Mouse (Mus musculus) T-helper 17 cell (primary cell): ENCODE results near the gene Lsr.
"Not testable (repeated sequence)": the region's sequence is repeated elsewhere in the genome, so short reads cannot be mapped to it uniquely, and the experiment has no call there.

Experiments used
- in situ Hi-C, 2 experiments: fragments of 300-600 bp; cut with MboI, MseI; formaldehyde crosslinking; loops; 1 replicate in 1 of 2; 2 replicates in 1 of 2; pipeline ENCODE4 v1.15.1; 2025; ENCODE audit warnings: high pct_unique_total_duplicates in 2 of 2

The Lsr gene

DNA sequence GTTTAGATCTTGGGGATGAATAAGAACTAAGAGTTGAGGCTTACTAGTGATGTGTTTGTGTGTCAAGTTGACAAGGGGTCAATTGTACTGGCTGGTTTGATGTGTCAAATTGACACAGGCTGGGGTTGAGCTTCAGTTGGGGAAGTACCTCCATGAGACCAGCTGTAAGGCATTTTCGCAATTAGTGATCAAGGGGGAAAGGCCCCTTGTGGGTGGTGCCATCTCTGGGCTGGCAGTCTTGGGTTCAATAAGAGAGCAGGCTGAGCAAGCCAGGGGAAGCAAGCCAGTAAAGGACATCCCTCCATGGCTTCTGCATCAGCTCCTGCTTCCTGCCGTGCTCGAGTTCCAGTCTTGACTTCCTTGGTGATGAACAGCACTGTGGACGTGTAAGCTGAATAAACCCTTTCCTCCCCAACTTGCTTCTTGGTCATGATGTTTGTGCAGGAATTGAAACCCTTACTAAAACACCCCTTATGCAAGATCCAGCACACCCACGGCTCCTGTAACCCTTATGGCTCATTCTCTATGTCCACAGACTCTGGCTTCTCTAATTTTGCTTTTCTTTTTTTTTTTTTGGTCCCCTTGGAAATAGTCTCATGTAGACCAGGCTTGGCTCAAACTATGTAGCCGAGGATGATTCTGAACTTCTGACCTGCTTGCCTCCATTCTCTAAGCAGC is 37.7 kb downstream of the Lsr start:
- in situ Hi-C loops = not testable (repeated sequence)

DNA sequence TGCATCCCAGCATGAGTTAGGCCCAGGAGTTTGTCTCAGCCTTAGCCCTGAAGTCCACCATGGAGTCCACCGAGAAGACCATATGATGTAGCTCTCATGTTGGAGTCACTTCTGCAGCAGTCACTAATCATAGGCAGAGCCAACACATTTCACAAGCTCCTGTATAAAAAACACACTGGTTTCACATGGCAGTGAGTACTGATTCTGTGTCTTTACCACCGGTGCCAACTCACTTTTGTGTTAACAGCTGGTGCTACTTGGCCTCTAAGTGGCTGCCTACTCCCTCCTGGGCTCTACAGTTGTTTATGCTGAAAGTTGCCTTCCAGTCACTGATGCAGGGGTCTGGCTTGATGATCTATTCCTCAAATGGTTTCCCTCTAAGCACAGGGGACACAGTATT is 48.7 kb downstream of the Lsr start, which contains the start of gene Hamp2:
Gene Hamp2 (minus strand): TSS at position 101 of the 400 bp plus-strand sequence.
- in situ Hi-C loops = not testable (repeated sequence)

DNA sequence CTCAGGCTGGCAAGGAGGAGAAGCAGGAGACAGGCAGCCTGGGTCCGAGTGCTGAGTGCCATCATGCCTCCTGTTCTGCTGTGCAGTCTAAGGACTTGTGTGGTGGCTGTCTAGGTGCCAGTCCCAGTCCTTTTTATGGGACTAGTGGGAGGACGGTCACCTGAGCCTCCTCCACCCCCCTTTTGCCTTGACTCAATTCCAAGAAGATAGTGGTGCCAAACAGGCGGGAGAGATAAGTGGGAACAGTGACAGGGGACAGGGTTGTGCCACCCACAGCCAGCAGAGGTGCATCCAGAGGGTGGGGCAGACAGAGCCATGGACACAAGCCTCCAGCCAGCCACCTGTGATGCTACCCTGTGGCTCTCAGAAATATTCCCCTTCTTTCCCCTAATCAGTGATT is 49.2 kb downstream of the Lsr start:
- in situ Hi-C loops = no loop called here

DNA sequence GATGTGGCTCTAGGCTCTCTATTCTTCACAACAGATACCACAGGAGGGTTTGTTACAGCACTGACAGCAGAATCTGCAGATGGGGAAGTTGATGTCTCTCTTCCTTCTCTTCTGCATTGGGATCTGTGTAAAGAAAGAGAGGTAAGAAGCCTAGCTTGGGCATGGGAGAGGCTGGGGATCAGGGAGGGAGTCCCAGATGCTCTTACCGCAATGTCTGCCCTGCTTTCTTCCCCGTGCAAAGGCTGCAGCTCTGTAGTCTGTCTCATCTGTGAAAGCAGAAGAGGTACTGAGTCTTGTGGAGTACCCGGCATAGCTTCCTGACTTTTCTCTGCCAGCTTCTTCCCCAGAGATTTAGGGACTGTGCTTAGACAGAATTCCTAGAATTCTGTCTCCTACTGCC is 50.8 kb downstream of the Lsr start:
- in situ Hi-C loops = not testable (repeated sequence)

DNA sequence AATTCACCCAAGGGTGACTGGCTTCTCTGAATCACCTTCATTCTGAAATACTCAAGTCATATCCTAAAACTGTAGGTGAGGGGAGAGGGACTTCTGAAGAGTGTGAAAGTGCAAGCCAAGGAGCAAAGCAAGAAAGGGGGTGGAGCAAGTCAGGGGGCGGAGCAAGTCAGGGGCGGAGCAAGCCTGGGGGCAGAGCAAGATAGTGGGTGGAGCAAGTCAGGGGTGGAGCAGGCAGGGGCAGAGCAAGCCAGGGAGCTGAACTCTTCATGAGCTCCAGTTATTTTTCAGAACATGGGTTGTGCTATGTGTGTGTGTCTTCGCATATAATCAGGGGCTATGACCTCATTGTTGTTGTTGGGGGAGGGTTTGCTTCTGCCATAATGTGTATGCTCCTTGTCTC is 53.0 kb downstream of the Lsr start:
- in situ Hi-C loops = no loop called here

DNA sequence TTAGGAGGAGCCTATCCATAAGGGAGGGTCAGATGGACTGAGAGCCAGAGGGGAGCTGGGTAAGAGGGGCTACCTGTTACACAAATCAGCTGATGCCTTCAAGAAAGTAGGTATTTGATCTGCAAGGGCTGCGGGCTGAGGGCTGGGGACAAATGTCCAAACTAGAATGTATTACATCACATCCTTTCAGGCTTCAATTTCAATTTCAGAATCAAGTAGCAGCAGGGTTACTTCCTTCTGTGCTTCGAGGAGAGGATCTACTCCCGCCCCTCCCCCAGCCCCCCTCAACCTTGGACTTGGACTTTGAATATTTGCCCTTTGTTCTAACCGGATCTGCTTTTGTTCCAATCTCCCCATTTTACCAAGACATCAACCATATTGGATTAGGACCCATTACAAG is 56.0 kb downstream of the Lsr start:
- in situ Hi-C loops = no loop called here

DNA sequence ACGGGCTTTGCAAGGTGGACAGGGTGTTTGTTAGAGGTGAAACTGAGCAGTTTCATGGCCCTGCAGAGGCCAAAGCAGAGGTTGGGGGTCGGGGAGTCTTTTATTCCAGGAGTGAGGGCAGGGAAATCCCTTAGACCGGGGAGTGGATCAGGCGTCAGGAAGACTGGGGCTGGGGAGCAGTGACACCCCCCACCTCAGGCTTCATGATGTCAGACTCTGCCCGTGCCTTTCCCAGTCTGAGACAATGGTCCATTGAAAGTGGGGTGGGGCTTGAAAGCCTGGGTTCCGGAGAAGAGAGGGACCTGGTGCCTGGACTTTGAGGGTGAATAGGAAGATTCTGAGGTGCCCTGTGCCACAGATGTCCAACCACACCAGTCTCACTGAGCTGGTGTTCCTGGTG is 56.6 kb downstream of the Lsr start:
- in situ Hi-C loops = no loop called here

DNA sequence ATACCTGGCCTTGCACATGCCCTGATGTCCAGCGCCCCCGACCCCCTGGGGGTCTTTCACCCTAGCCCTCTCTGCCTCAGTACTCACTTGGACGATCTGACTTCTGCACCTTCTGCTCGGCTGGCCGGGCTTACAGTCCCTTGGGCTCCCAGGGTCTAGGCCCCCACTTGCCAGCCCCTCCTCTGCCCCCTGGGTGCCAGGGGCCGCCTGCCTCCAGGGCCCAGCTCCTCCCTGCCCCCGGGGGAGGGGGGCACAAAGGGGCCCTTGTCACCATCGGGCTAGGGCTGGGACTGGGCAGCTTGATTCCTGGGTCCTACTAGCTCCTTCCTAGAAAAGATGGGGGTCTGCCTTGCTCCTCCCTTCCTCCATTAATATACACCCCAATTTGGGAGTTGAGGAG is 58.5 kb downstream of the Lsr start, which contains the start of gene Mag:
Gene Mag (minus strand): TSS at position 142 of the 400 bp plus-strand sequence.
- in situ Hi-C loops = no loop called here

DNA sequence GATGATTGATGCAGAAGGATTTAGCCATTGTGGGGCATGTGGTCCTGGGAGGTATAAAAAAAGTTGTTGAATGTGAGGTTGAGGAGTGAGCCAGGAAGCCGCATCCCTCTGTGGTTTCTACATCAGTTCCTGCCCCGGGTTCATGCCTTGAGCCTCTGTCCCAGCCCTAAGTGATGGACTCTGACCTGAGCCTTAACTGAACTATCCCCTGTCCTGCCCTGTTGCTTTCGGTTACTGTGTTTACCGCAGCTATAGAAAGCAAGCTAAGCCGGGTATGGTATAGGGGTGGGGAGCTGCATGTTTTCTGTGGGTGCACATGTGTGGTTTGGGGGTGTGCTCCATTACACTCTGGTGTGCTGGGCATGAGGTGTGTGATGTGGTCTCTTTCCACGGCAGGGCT is 63.5 kb downstream of the Lsr start:
- in situ Hi-C loops = no loop called here

DNA sequence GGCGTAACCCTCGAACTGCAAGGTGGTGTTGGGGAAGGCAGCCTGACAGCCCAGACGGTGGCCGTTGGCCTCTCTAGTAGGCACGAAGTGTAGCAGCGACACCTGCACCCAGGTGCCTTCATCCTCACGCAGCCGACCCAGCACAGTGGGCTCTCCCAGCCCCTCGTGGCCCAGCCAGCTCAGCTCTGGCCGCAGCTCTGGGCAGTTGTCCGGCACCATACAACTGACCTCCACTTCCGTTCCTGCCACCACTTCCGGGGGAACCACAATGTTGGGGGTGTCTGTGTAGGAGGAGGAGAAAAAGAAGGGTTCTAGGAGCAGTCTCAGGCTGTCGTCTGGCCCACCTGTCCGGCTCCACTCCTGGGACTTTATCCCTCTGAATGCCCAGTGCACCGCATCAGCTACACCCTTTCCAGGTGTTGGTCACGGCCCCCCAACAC is 64.3 kb downstream of the Lsr start:
- in situ Hi-C loops = no loop called here

DNA sequence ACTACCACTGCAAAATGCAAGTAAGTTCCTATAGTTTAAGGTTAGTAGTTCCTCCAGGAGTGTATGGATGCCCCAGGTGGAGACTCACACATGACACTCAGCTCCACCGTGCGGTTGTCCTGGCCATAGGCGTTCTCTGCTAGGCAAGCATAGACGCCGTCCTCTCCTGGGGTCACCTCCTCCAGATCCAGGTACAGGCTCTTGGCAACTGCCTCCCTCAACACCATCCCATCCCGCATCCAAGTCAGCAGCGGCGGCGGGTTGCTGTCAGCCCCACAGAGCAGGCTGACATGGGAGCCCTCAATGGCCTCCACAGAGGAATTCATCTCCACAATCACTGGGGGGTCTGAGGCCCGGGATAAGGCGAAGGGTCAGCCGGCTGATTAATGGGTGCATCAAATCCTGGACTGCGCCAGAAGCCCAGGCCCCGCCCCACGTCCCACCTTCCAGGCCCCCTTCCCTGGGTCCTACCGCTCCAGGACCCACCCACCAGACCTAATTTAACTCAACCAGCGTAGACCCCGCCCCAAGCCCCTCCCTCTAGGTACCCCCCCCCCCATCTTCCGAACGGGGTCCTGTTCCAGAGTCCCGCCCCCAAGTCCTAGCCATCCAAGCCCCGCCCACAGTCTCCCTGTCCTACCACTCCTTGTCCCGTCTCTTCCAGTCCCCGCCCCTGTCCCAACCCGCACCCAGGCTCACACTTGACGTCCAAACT is 64.8 kb downstream of the Lsr start:
- in situ Hi-C loops = no loop called here
